Comparison of ENCODE assay signal across 18 mouse cellular contexts in the genomic region with DNA sequence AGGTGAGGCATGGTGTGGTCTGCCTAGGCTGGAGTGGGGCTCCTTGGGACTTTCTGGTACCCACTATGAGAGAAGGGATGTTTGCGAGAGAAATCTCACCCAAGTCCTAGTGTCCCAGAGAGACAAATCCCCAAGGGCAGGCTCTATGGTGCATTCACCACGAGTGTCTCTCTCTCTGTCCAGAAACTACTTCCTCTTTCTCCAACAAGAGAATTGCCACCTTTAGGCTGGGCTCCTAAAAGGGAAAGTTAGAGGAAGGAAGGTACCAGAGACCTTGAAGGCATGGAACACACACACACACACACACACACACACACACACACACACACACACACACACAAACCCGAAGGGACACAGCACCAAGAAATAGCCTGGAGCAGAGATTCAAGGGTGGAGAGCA.
"Had no signal": no experiment of that assay in that cellular context is flagged by ENCODE, and none has a peak within 500 bp of the region (broad histone marks: within the 10 kb centered on the region; RNA-seq: fewer than 3 reads in every experiment).

No protein-coding gene starts in this region.

- H3K27me3 ChIP-seq: intestine, embryonic 15.5 days; kidney, embryonic 15.5 days; limb, embryonic 13.5 days; lung, embryonic 15.5 days; stomach, embryonic 15.5 days had no signal

- H3K4me3 ChIP-seq: intestine, embryonic 15.5 days; kidney, embryonic 15.5 days; limb, embryonic 10.5 days; limb, embryonic 13.5 days; liver, embryonic 12.5 days; liver, embryonic 15.5 days; lung, embryonic 15.5 days; stomach, embryonic 15.5 days had no signal

- DNase-seq: kidney, adult 11 months; kidney, adult 8-10 months; kidney, postnatal 14 days; layer of hippocampus, postnatal 36 days; liver; lung, adult 18-20 months; lung, postnatal 10 days; midbrain, embryonic 14.5 days; thymus, adult 2 months; thymus, postnatal 25 days had no signal

- ATAC-seq: intestine, embryonic 15.5 days; liver, embryonic 12.5 days had no signal

- H3K9me3 ChIP-seq: intestine, embryonic 15.5 days; kidney, embryonic 15.5 days; limb, embryonic 10.5 days; limb, embryonic 13.5 days; liver, embryonic 12.5 days; liver, embryonic 15.5 days; lung, embryonic 15.5 days; stomach, embryonic 15.5 days had no signal

- H3K36me3 ChIP-seq: intestine, embryonic 15.5 days; kidney, embryonic 15.5 days; limb, embryonic 10.5 days; limb, embryonic 13.5 days; liver, embryonic 12.5 days; liver, embryonic 15.5 days; lung, embryonic 15.5 days; stomach, embryonic 15.5 days had no signal

- H3K27ac ChIP-seq: intestine, embryonic 15.5 days; kidney, embryonic 15.5 days; limb, embryonic 10.5 days; limb, embryonic 13.5 days; liver, embryonic 12.5 days; liver, embryonic 15.5 days; lung, embryonic 15.5 days; stomach, embryonic 15.5 days had no signal
